Mouse (Mus musculus) MEL (cell line): ENCODE measurements at regions not wholly inside any gene's neighbourhood (a gene's known extent, or its start where the extent isn't known, plus 50 kb on each side); places are given as distances from the start of the nearest gene placed in this dataset.

Source experiments
- DNase-seq: peaks from one replicate; pipeline ENCODE4 v3.0.0; 2011; ENCODE audit warnings: low read depth, low spot score
- H3K27ac ChIP-seq: 2 replicates; pipeline ENCODE4 v1.5.1; 2012; ENCODE audit warnings: low read depth, mild to moderate bottlenecking, control low read depth, low read length, moderate library complexity; ENCODE audit not compliant: control insufficient read depth
- H3K27me3 ChIP-seq, 2 experiments: fragments of 150-350 bp in 1 of 2; sonication (generic) in 1 of 2; 2 replicates each; pipeline ENCODE4 v1.6.1; 2012; ENCODE audit warnings: low read length in 2 of 2, mild to moderate bottlenecking in 2 of 2, improper control_type of control experiment in 1 of 2, moderate library complexity in 1 of 2; ENCODE audit not compliant: insufficient read depth in 2 of 2, control insufficient read depth in 1 of 2
- H3K36me3 ChIP-seq, 2 experiments: 2 replicates each; pipeline ENCODE4 v1.6.1; 2012 to 2014; ENCODE audit warnings: low read length in 2 of 2, improper control_type of control experiment in 1 of 2, inconsistent platforms in 1 of 2, mild to moderate bottlenecking in 1 of 2; ENCODE audit not compliant: insufficient read depth in 2 of 2, control insufficient read depth in 1 of 2
- H3K4me1 ChIP-seq, 2 experiments: fragments of 150-350 bp in 1 of 2; sonication (generic) in 1 of 2; 2 replicates each; pipeline ENCODE4 v1.6.1; 2012; ENCODE audit warnings: low read length in 2 of 2, improper control_type of control experiment in 1 of 2, mild to moderate bottlenecking in 1 of 2; ENCODE audit not compliant: insufficient read depth in 2 of 2, control insufficient read depth in 1 of 2
- H3K4me3 ChIP-seq, 2 experiments: fragments of 150-350 bp in 1 of 2; sonication (generic) in 1 of 2; 2 replicates each; pipeline ENCODE4 v1.5.1; 2012; ENCODE audit warnings: low read depth in 2 of 2, low read length in 2 of 2, mild to moderate bottlenecking in 2 of 2, moderate library complexity in 2 of 2, control low read depth in 1 of 2, improper control_type of control experiment in 1 of 2; ENCODE audit not compliant: control insufficient read depth in 1 of 2, insufficient read depth in 1 of 2
- H3K79me2 ChIP-seq: 2 replicates; pipeline ENCODE4 v1.6.1; 2012; ENCODE audit warnings: mild to moderate bottlenecking, low read length, moderate library complexity; ENCODE audit not compliant: control insufficient read depth, poor library complexity, insufficient read depth
- H3K9ac ChIP-seq: 2 replicates; pipeline ENCODE4 v1.6.1; 2012; ENCODE audit warnings: low read depth, mild to moderate bottlenecking, control low read depth, low read length, moderate library complexity; ENCODE audit not compliant: control insufficient read depth, poor library complexity, severe bottlenecking
- H3K9me3 ChIP-seq: fragments of 150-350 bp; sonication (generic); replicated peaks from 2 replicates; pipeline ENCODE4 v1.6.1; 2012; ENCODE audit warnings: mild to moderate bottlenecking, low read length, improper control_type of control experiment, moderate library complexity; ENCODE audit not compliant: insufficient read depth
- BHLHE40 ChIP-seq: IDR thresholded peaks from 2 replicates; pipeline ENCODE4 v1.6.1; 2012; ENCODE audit warnings: low read depth, mild to moderate bottlenecking, inconsistent platforms, low read length, improper control_type of control experiment, borderline replicate concordance
- CHD2 ChIP-seq: IDR thresholded peaks from 2 replicates; pipeline ENCODE4 v1.6.1; 2011; ENCODE audit warnings: low read length, improper control_type of control experiment
- EP300 ChIP-seq, 2 experiments: IDR thresholded peaks; 2 replicates each; pipeline ENCODE4 v1.6.1; 2011; ENCODE audit warnings: improper control_type of control experiment in 2 of 2, low read length in 2 of 2, low read depth in 1 of 2, mild to moderate bottlenecking in 1 of 2
- ETS1 ChIP-seq: IDR thresholded peaks from 2 replicates; pipeline ENCODE4 v1.6.1; 2012; ENCODE audit warnings: low read depth, mild to moderate bottlenecking, inconsistent platforms, low read length, improper control_type of control experiment, moderate library complexity
- GATA1 ChIP-seq: IDR thresholded peaks from 2 replicates; pipeline ENCODE4 v1.6.1; 2011; ENCODE audit warnings: low read depth, low read length, improper control_type of control experiment
- HCFC1 ChIP-seq: IDR thresholded peaks from 2 replicates; pipeline ENCODE4 v1.6.1; 2012; ENCODE audit warnings: low read depth, mild to moderate bottlenecking, inconsistent platforms, low read length, improper control_type of control experiment, moderate library complexity
- KAT2A ChIP-seq: conservative IDR thresholded peaks from 2 replicates; pipeline ENCODE4 v1.6.1; 2012; ENCODE audit warnings: low read depth, low read length, improper control_type of control experiment, inconsistent platforms
- MAFK ChIP-seq: IDR thresholded peaks from 2 replicates; pipeline ENCODE4 v1.6.1; 2011; ENCODE audit warnings: low read depth, mild to moderate bottlenecking, low read length, improper control_type of control experiment, borderline replicate concordance
- MAZ ChIP-seq: IDR thresholded peaks from 2 replicates; pipeline ENCODE4 v1.6.1; 2012; ENCODE audit warnings: low read depth, mild to moderate bottlenecking, inconsistent platforms, low read length, improper control_type of control experiment
- MEF2A ChIP-seq: IDR thresholded peaks from 2 replicates; pipeline ENCODE4 v1.6.1; 2014; ENCODE audit warnings: low read depth, mild to moderate bottlenecking, inconsistent platforms, low read length, improper control_type of control experiment; ENCODE audit not compliant: poor library complexity, insufficient replicate concordance, severe bottlenecking; ENCODE audit errors: extremely low read depth
- MXI1 ChIP-seq: IDR thresholded peaks from 2 replicates; pipeline ENCODE4 v1.6.1; 2011; ENCODE audit warnings: mild to moderate bottlenecking, low read depth, low read length, improper control_type of control experiment
- MYB ChIP-seq: IDR thresholded peaks from 2 replicates; pipeline ENCODE4 v1.6.1; 2011; ENCODE audit warnings: mild to moderate bottlenecking, low read depth, low read length, improper control_type of control experiment
- NELFE ChIP-seq: IDR thresholded peaks from 2 replicates; pipeline ENCODE4 v1.6.1; 2011; ENCODE audit warnings: low read depth, low read length, improper control_type of control experiment
- POLR2AphosphoS5 ChIP-seq: IDR thresholded peaks from 2 replicates; pipeline ENCODE4 v1.6.1; 2012; ENCODE audit warnings: low read depth, borderline replicate concordance, mild to moderate bottlenecking, inconsistent platforms, low read length, moderate library complexity, mixed read lengths
- RAD21 ChIP-seq: IDR thresholded peaks from 2 replicates; pipeline ENCODE4 v1.6.1; 2011; ENCODE audit warnings: mild to moderate bottlenecking, low read depth, low read length, improper control_type of control experiment
- ZKSCAN1 ChIP-seq: IDR thresholded peaks from 2 replicates; pipeline ENCODE4 v1.6.1; 2012; ENCODE audit warnings: low read depth, mild to moderate bottlenecking, inconsistent platforms, low read length, improper control_type of control experiment, moderate library complexity

- H3K9me3 ChIP-seq = no peaks in the 10 kb centered on the region
- H3K36me3 ChIP-seq = no peaks in the 10 kb centered on the region
- no peak overlapping the region for H3K27ac ChIP-seq
- TF ChIP-seq POLR2AphosphoS5 = no peak
- no peak for TF ChIP-seq CHD2
- no peak for TF ChIP-seq RAD21
- no peak for TF ChIP-seq NELFE
- no peak for TF ChIP-seq HCFC1
- TF ChIP-seq ZKSCAN1 = no peak
- no peak for TF ChIP-seq MXI1
- TF ChIP-seq EP300 (IDR thresholded peaks at IDR 0.05; ENCODE audit: low read depth in 1 of 2, low read length in 2 of 2) = no peak
- no peak for TF ChIP-seq MEF2A
- no peak for TF ChIP-seq MYB
- TF ChIP-seq MAFK = no peak
- TF ChIP-seq, all 39 proteins: peak for 0
- Histone ChIP-seq H3K4me1 (no peaks in the 10 kb centered on the region), H3K27me3 (no peaks in the 10 kb centered on the region), H3K9ac (no peak overlapping the region), H3K79me2 (no peaks in the 10 kb centered on the region), H3K4me3 (no peak overlapping the region)
- no peak for DNase-seq
Measured at GRCm38 (mm10) chr3:130913812-130914211, 183.6 kb upstream of the Rpl34 start.

GRCm38 (mm10) chr3:130905101-130905500, 174.9 kb upstream of the Rpl34 start:
- no peaks in the 10 kb centered on the region for H3K79me2 ChIP-seq
- TF ChIP-seq ETS1 (no peak), ZKSCAN1 (no peak), KAT2A (no peak)
- TF ChIP-seq, all 39 proteins: peak for 0
- no peaks in the 10 kb centered on the region for H3K9me3 ChIP-seq

GRCm38 (mm10) chr3:130903329-130903728, 173.1 kb upstream of the Rpl34 start:
- no peaks in the 10 kb centered on the region for H3K9me3 ChIP-seq
- H3K36me3 ChIP-seq = no peaks in the 10 kb centered on the region
- no peaks in the 10 kb centered on the region for H3K79me2 ChIP-seq
- DNase-seq = no peak
- H3K9ac ChIP-seq = no peak overlapping the region
- no peak overlapping the region for H3K27ac ChIP-seq
- H3K27me3 ChIP-seq = no peaks in the 10 kb centered on the region
- H3K4me1 ChIP-seq = no peaks in the 10 kb centered on the region
- TF ChIP-seq BHLHE40 (no peak), GATA1 (no peak), KAT2A (no peak), ETS1 (no peak), MEF2A (no peak), MAZ (no peak), CHD2 (no peak)
- no peak overlapping the region for H3K4me3 ChIP-seq

More at GRCm38 (mm10) chr3:130905101-130905500, 174.9 kb upstream of the Rpl34 start:
- DNase-seq = no peak
- H3K4me1 ChIP-seq = no peaks in the 10 kb centered on the region
- no peak overlapping the region for H3K27ac ChIP-seq
- H3K36me3 ChIP-seq = no peaks in the 10 kb centered on the region
- H3K4me3 ChIP-seq = no peak overlapping the region
- H3K27me3 ChIP-seq = no peaks in the 10 kb centered on the region
- no peak overlapping the region for H3K9ac ChIP-seq
